Mouse (Mus musculus) stomach, postnatal 0 days (tissue): ENCODE measurements around the gene Socs4. TPM values are rescaled to one million over a fixed set of nuclear protein-coding genes. Genes with fewer than 3 reads are reported as not detected.

ENCODE experiments used
- ATAC-seq: fragments of 200-750 bp; cut with Nextera tagmentation; 2 replicates; pipeline ENCODE4 v1.8.0; 2017; ENCODE audit not compliant: low FRiP score, low TSS enrichment
- DNase-seq: peaks from one replicate; pipeline ENCODE4 v3.0.0-alpha.2; 2016; ENCODE audit warnings: low spot score
- H3K27ac ChIP-seq: fragments of 300-500 bp; sonication (generic); replicated peaks from 2 replicates; pipeline ENCODE4 v1.5.1; 2014; ENCODE audit warnings: mild to moderate bottlenecking, control low read depth
- H3K27me3 ChIP-seq: fragments of 300-500 bp; sonication (generic); 2 replicates; pipeline ENCODE4 v1.6.1; 2014; ENCODE audit warnings: low read length; ENCODE audit not compliant: control insufficient read depth, insufficient read depth
- H3K36me3 ChIP-seq: fragments of 300-500 bp; sonication (generic); 2 replicates; pipeline ENCODE4 v1.6.1; 2014; ENCODE audit warnings: low read length, mixed read lengths; ENCODE audit not compliant: control insufficient read depth, insufficient read depth
- H3K4me1 ChIP-seq: fragments of 300-500 bp; sonication (generic); replicated peaks from 2 replicates; pipeline ENCODE4 v1.6.1; 2014; ENCODE audit warnings: antibody characterized with exemption; ENCODE audit not compliant: control insufficient read depth, insufficient read depth
- H3K4me2 ChIP-seq: fragments of 300-500 bp; sonication (generic); replicated peaks from 2 replicates; pipeline ENCODE4 v1.6.1; 2014; ENCODE audit warnings: low read depth, mild to moderate bottlenecking, control low read depth, moderate library complexity
- H3K4me3 ChIP-seq: fragments of 300-500 bp; sonication (generic); 2 replicates; pipeline ENCODE4 v1.5.1; 2014; ENCODE audit warnings: low read depth, low read length, control low read depth
- H3K9ac ChIP-seq: fragments of 300-500 bp; sonication (generic); 2 replicates; pipeline ENCODE4 v1.6.1; 2014; ENCODE audit warnings: mild to moderate bottlenecking, low read length, control low read depth, mixed read lengths
- H3K9me3 ChIP-seq: fragments of 300-500 bp; sonication (generic); 2 replicates; pipeline ENCODE4 v1.6.1; 2016; ENCODE audit warnings: low read length; ENCODE audit not compliant: control insufficient read depth
- CTCF ChIP-seq: IDR thresholded peaks from 2 replicates; pipeline ENCODE4 v1.5.1; 2016; ENCODE audit warnings: antibody characterized with exemption, low read depth, mild to moderate bottlenecking, moderate library complexity
- EP300 ChIP-seq: optimal IDR thresholded peaks from 2 replicates; pipeline ENCODE3; 2016; ENCODE audit warnings: antibody characterized with exemption
- WGBS: fragments of 180-500 bp; shearing (Covaris S2); extraction: QIAGEN DNeasy Blood & Tissue Kit; methylation state at CpG from one replicate; pipeline ENCODE4 v1.1.7; 2014; 5-methylcytosine and 5-hydroxymethylcytosine counted together
- polyA plus RNA-seq: library from polyadenylated mRNA; unstranded; fragments of >200 nt; fragmentation: Nextera tagmentation; extraction: Ambion mirVana; gene quantifications from 2 replicates; pipeline ENCODE4 v1.2.1, GENCODE M21; 2015

Socs4 gene
- polyA plus RNA-seq, 1 experiment from 2014 or later = 2.9 TPM

- TF ChIP-seq CTCF (no peak), EP300 (no peak)
- ATAC-seq = no peak
- no peaks in the 10 kb centered on the region for H3K4me1 ChIP-seq
- H3K4me2 ChIP-seq = no peak overlapping the region
- no peak overlapping the region for H3K9ac ChIP-seq
- no peaks in the 10 kb centered on the region for H3K9me3 ChIP-seq
- no peak overlapping the region for H3K4me3 ChIP-seq
- DNase-seq = no peak
- no peaks in the 10 kb centered on the region for H3K27me3 ChIP-seq
- WGBS = 89% methylated on average over 3 of the region's 3 CpGs
- peaks cover 5% of the 10 kb centered on the region; the same call in 1 of the 2 replicates for H3K36me3 ChIP-seq
- H3K27ac ChIP-seq = no peak overlapping the region
Observed at GRCm38 (mm10) chr14:47264866-47265265, 11.9 kb upstream of the Socs4 start.

GRCm38 (mm10) chr14:47265829-47266228 lies 10.9 kb upstream of the Socs4 start:
- Histone ChIP-seq H3K4me3 (no peak overlapping the region), H3K27ac (no peak overlapping the region), H3K27me3 (no peaks in the 10 kb centered on the region), H3K36me3 (peaks cover 5% of the 10 kb centered on the region; the same call in 1 of the 2 replicates), H3K4me2 (no peak overlapping the region), H3K4me1 (no peaks in the 10 kb centered on the region), H3K9ac (no peak overlapping the region), H3K9me3 (no peaks in the 10 kb centered on the region)
- ATAC-seq (no peak), DNase-seq (no peak)
- no peak for TF ChIP-seq EP300
- 90% methylated on average over 8 of the region's 8 CpGs for WGBS

GRCm38 (mm10) chr14:47269056-47269455 lies 7.7 kb upstream of the Socs4 start:
- H3K4me2 ChIP-seq = no peak overlapping the region
- no peak overlapping the region for H3K27ac ChIP-seq
- H3K9me3 ChIP-seq = no peaks in the 10 kb centered on the region
- WGBS = 92% methylated on average over 4 of the region's 4 CpGs
- no peak overlapping the region for H3K4me3 ChIP-seq
- DNase-seq (no peak), ATAC-seq (no peak)
- no peaks in the 10 kb centered on the region for H3K27me3 ChIP-seq
- H3K4me1 ChIP-seq = no peaks in the 10 kb centered on the region
- H3K9ac ChIP-seq = no peak overlapping the region
- TF ChIP-seq EP300 = no peak
- no peak for TF ChIP-seq CTCF
- peaks cover 5% of the 10 kb centered on the region; the same call in 1 of the 2 replicates for H3K36me3 ChIP-seq

GRCm38 (mm10) chr14:47269706-47270105 lies 7.0 kb upstream of the Socs4 start:
- H3K4me2 ChIP-seq = no peak overlapping the region
- no peaks in the 10 kb centered on the region for H3K27me3 ChIP-seq
- WGBS = 97% methylated on average over 2 of the region's 2 CpGs
- no peaks in the 10 kb centered on the region for H3K9me3 ChIP-seq
- no peak overlapping the region for H3K9ac ChIP-seq
- H3K27ac ChIP-seq = no peak overlapping the region
- ATAC-seq (no peak), DNase-seq (no peak)
- no peak overlapping the region for H3K4me3 ChIP-seq
- TF ChIP-seq EP300 = no peak
- no peak for TF ChIP-seq CTCF
- H3K4me1 ChIP-seq = no peaks in the 10 kb centered on the region
- peaks cover 5% of the 10 kb centered on the region; the same call in 1 of the 2 replicates for H3K36me3 ChIP-seq

- TF ChIP-seq CTCF (no peak), EP300 (no peak)
- H3K4me2 ChIP-seq = no peak overlapping the region
- no peaks in the 10 kb centered on the region for H3K9me3 ChIP-seq
- no peak overlapping the region for H3K9ac ChIP-seq
- no peaks in the 10 kb centered on the region for H3K4me1 ChIP-seq
- no peak overlapping the region for H3K27ac ChIP-seq
- no peak for DNase-seq
- H3K27me3 ChIP-seq = no peaks in the 10 kb centered on the region
- no peak for ATAC-seq
- no peak overlapping the region for H3K4me3 ChIP-seq
- peaks cover 5% of the 10 kb centered on the region; the same call in 1 of the 2 replicates for H3K36me3 ChIP-seq
- 84% methylated on average over 3 of the region's 3 CpGs for WGBS
Observed at GRCm38 (mm10) chr14:47273751-47274150, 3.0 kb upstream of the Socs4 start.

GRCm38 (mm10) chr14:47275417-47275816 lies 1.3 kb upstream of the Socs4 start:
- H3K9ac ChIP-seq = no peak overlapping the region
- H3K4me3 ChIP-seq = peak overlapping the region; percentile 95
- no peaks in the 10 kb centered on the region for H3K4me1 ChIP-seq
- H3K4me2 ChIP-seq = peak overlapping the region; percentile 80
- H3K27ac ChIP-seq = no peak overlapping the region
- no peak for ATAC-seq
- H3K36me3 ChIP-seq = no peaks in the 10 kb centered on the region
- DNase-seq = no peak
- H3K9me3 ChIP-seq = no peaks in the 10 kb centered on the region
- H3K27me3 ChIP-seq = no peaks in the 10 kb centered on the region
- 30% methylated on average over 3 of the region's 3 CpGs for WGBS
- TF ChIP-seq EP300 (no peak), CTCF (no peak)
